Mouse (Mus musculus): ENCODE results near the gene Aldh1a7. TPM values are rescaled to one million over a fixed set of nuclear protein-coding genes. Genes with fewer than 3 reads are reported as not detected.

Gene Aldh1a7
- total RNA-seq, 4 experiments from 2014 or later, result 0.53 to 0.82 (median 0.77) TPM

Other genes starting within 250 kb of the Aldh1a7 start
- 10 to 100 TPM; 42.2 to 57.1 (median 47.7) TPM for gene Aldh1a1, start 234.8 kb downstream of the Aldh1a7 start, total RNA-seq (2022)
- under 1 TPM; 0.39 to 0.60 (median 0.54) TPM for gene Tmc1, start 226.6 kb upstream of the Aldh1a7 start, total RNA-seq (2022)

Data from left cerebral cortex, adult 8-10 months (tissue).